Mouse (Mus musculus) Muller cell, postnatal 12 days (primary cell): Measurements from ENCODE around the gene Chdh.

Source experiments
- DNase-seq: peaks from one replicate; pipeline ENCODE4 v3.0.0-alpha.2; 2015; ENCODE audit errors: inconsistent ontology term

Chdh gene

GRCm38 (mm10) chr14:30008733-30009575 lies at the start of gene Chdh, which contains the start of gene Il17rb:
Chdh (plus strand) TSS chr14:30009023.
Il17rb (minus strand) TSS chr14:30008896.
- DNase-seq, result peak; percentile 87

- DNase-seq, result no peak
Measured at GRCm38 (mm10) chr14:29967611-29968010, 41.2 kb upstream of the Chdh start.

- DNase-seq, result peak; percentile 99
Measured at GRCm38 (mm10) chr14:29968075-29968821, 40.6 kb upstream of the Chdh start, which contains the start of gene Selenok. Selenok (plus strand) TSS chr14:29968308.

GRCm38 (mm10) chr14:29971446-29971845 lies 37.4 kb upstream of the Chdh start:
- DNase-seq, result no peak

- DNase-seq, result no peak
Measured at GRCm38 (mm10) chr14:29971993-29972392, 36.8 kb upstream of the Chdh start.

- DNase-seq, result no peak
Measured at GRCm38 (mm10) chr14:29976927-29977326, 31.9 kb upstream of the Chdh start.

- peak; percentile 95 for DNase-seq
Measured at GRCm38 (mm10) chr14:29978254-29979204, 30.3 kb upstream of the Chdh start, which contains the start of gene Actr8. Actr8 (plus strand) TSS chr14:29978337.

GRCm38 (mm10) chr14:29980447-29981205 lies 28.2 kb upstream of the Chdh start:
- DNase-seq, result no peak

- no peak for DNase-seq
Measured at GRCm38 (mm10) chr14:29986096-29986495, 22.7 kb upstream of the Chdh start.

GRCm38 (mm10) chr14:29987276-29987675 lies 21.5 kb upstream of the Chdh start:
- no peak for DNase-seq

- DNase-seq, result no peak
Measured at GRCm38 (mm10) chr14:29987739-29988138, 21.1 kb upstream of the Chdh start.

GRCm38 (mm10) chr14:29988337-29988736 lies 20.5 kb upstream of the Chdh start:
- DNase-seq, result no peak

GRCm38 (mm10) chr14:29994976-29995375 lies 13.8 kb upstream of the Chdh start:
- DNase-seq, result no peak

- DNase-seq, result no peak
Measured at GRCm38 (mm10) chr14:29996000-29996751, 12.6 kb upstream of the Chdh start.

GRCm38 (mm10) chr14:29997345-29997744 lies 11.5 kb upstream of the Chdh start:
- no peak for DNase-seq

- no peak for DNase-seq
Measured at GRCm38 (mm10) chr14:29998747-29999474, 9.9 kb upstream of the Chdh start.

- DNase-seq, result no peak
Measured at GRCm38 (mm10) chr14:29999475-29999811, 9.4 kb upstream of the Chdh start.

- peak; percentile 84 for DNase-seq
Measured at GRCm38 (mm10) chr14:30009864-30010560, 1.2 kb downstream of the Chdh start.
